Comparison of ENCODE assay signal across 22 mouse cellular contexts in genomic region chr7:82112046-82112445, GRCm38 (mm10).
"Had no signal": no experiment of that assay in that cellular context is flagged by ENCODE, and none has a peak within 500 bp of the region (broad histone marks: within the 10 kb centered on the region; RNA-seq: fewer than 3 reads in every experiment).

No protein-coding gene starts in this region.

- H3K9ac ChIP-seq: limb, embryonic 12.5 days; limb, embryonic 15.5 days; liver, embryonic 14.5 days; liver, postnatal 0 days; lung, embryonic 14.5 days; midbrain, embryonic 13.5 days had no signal

- H3K4me2 ChIP-seq: limb, embryonic 12.5 days; limb, embryonic 15.5 days; liver, embryonic 11.5 days; lung, embryonic 14.5 days; midbrain, embryonic 13.5 days had no signal

- DNase-seq: kidney, adult 2 months; kidney, postnatal 25 days; layer of hippocampus, adult 9-11 months; liver, postnatal 0 days; lung, embryonic 14.5 days; right cerebral cortex, adult 18-20 months; right cerebral cortex, postnatal 14 days; right cerebral cortex, postnatal 4 days; thymus, adult 2 months; thymus, postnatal 14 days; thymus, postnatal 4 days had no signal

- H3K27me3 ChIP-seq: limb, embryonic 12.5 days; limb, embryonic 15.5 days; midbrain, embryonic 13.5 days had no signal

- H3K4me1 ChIP-seq: midbrain, embryonic 10.5 days; midbrain, embryonic 13.5 days had no signal

- H3K36me3 ChIP-seq: limb, embryonic 12.5 days; limb, embryonic 15.5 days; midbrain, embryonic 10.5 days; midbrain, embryonic 13.5 days had no signal

- ATAC-seq: liver, postnatal 0 days; lung, postnatal 0 days; midbrain, embryonic 13.5 days had no signal

- H3K4me3 ChIP-seq: layer of hippocampus, adult 2 months; limb, embryonic 12.5 days; limb, embryonic 15.5 days; midbrain, embryonic 10.5 days; midbrain, embryonic 13.5 days had no signal

- H3K27ac ChIP-seq: kidney, postnatal 0 days; layer of hippocampus, adult 2 months; limb, embryonic 12.5 days; limb, embryonic 15.5 days; liver, embryonic 14.5 days; macrophage; midbrain, embryonic 10.5 days; midbrain, embryonic 13.5 days; stomach, postnatal 0 days had no signal

- H3K9me3 ChIP-seq: limb, embryonic 12.5 days; limb, embryonic 15.5 days; midbrain, embryonic 10.5 days; midbrain, embryonic 13.5 days had no signal
